Mouse (Mus musculus) olfactory bulb, adult 2 months (tissue): ENCODE data around the gene Olfr462.

Experiments
- CTCF ChIP-seq: fragments of 200-500 bp; IDR thresholded peaks from 2 replicates; pipeline ENCODE4 v1.5.1; 2012; ENCODE audit warnings: low read depth, mild to moderate bottlenecking, low read length, moderate library complexity; ENCODE audit not compliant: insufficient read depth
- POLR2A ChIP-seq: fragments of 200-500 bp; IDR thresholded peaks from 2 replicates; pipeline ENCODE4 v1.6.1; 2012; ENCODE audit warnings: mild to moderate bottlenecking, low read depth, low read length, moderate library complexity; ENCODE audit not compliant: insufficient read depth

DNA sequence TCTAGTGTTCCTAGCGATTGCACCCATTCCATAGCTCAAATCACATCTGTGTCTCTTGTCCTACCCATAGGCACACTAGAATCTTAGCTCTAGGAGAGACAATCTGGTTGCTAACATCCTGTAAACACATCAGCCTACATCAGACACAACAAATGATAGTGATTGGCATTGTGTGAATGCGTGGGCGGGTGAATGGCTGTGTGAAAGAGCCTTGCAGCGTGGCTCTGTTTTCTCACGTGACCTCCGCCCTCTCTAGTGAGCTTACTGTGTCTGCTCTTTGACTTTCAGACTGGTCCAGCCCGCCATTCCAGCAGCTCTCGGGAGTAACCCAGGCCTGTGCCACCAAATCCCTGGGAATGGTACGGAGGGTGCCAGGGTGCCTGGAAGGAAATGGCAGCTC lies 31.6 kb downstream of the Olfr462 start:
- TF ChIP-seq POLR2A (no peak), CTCF (no peak)
